Mouse (Mus musculus): Measurements from ENCODE around the gene Asf1b. TPM values are rescaled to one million over a fixed set of nuclear protein-coding genes. Genes with fewer than 3 reads are reported as not detected.
"Not testable (repeated sequence)": the region's sequence is repeated elsewhere in the genome, so short reads cannot be mapped to it uniquely, and the experiment has no call there.

Gene Asf1b
- polyA plus RNA-seq, 1 experiment from 2014 or later = 7.1 TPM

- WGBS = 95% methylated on average over 2 of the region's 2 CpGs
- Histone ChIP-seq H3K9me3 (ENCODE audit: low read length) (no peaks in the 10 kb centered on the region), H3K9ac (replicated peaks; ENCODE audit: low read depth) (no peak overlapping the region), H3K4me1 (ENCODE audit: insufficient read depth, low read depth, low read length) (peaks cover 14% of the 10 kb centered on the region; the same call in 1 of the 2 replicates), H3K27me3 (replicated peaks; ENCODE audit: insufficient read depth, low read length) (no peaks in the 10 kb centered on the region), H3K36me3 (ENCODE audit: insufficient read depth, low read length) (0 out of 2 replicates have a peak, but pooled peaks cover 6% of the 10 kb centered on the region), H3K4me2 (replicated peaks; ENCODE audit: low read depth, low read length) (no peak overlapping the region), H3K27ac (ENCODE audit: low read length) (no peak overlapping the region), H3K4me3 (ENCODE audit: low read depth, low read length) (no peak overlapping the region)
- DNase-seq (ENCODE audit: low spot score) = no peak
- ATAC-seq = no peak
- TF ChIP-seq CTCF (IDR thresholded peaks at IDR 0.05) (no peak), EP300 (IDR thresholded peaks at IDR 0.05) (no peak)
Observed at GRCm38 (mm10) chr8:83999825-84000224, 44.5 kb downstream of the Asf1b start.

- H3K36me3 ChIP-seq (ENCODE audit: insufficient read depth, low read length) = 0 out of 2 replicates have a peak, but pooled peaks cover 6% of the 10 kb centered on the region
- no peak within 1 kb of the TSS for H3K27ac ChIP-seq (ENCODE audit: low read length)
- H3K4me3 ChIP-seq (ENCODE audit: low read depth, low read length) = no peak within 1 kb of the TSS
- DNase-seq (ENCODE audit: low spot score) (no peak), ATAC-seq (no peak)
- no peak within 1 kb of the TSS for H3K9ac ChIP-seq (replicated peaks; ENCODE audit: low read depth)
- H3K4me1 ChIP-seq (ENCODE audit: insufficient read depth, low read depth, low read length) = peaks cover 18% of the 10 kb centered on the region; the same call in 1 of the 2 replicates
- 56% methylated on average over 60 of the region's 61 CpGs for WGBS
- TF ChIP-seq EP300 (IDR thresholded peaks at IDR 0.05) (no peak), CTCF (IDR thresholded peaks at IDR 0.05) (no peak)
- no peaks in the 10 kb centered on the region for H3K9me3 ChIP-seq (ENCODE audit: low read length)
- no peak within 1 kb of the TSS; the same call in 1 of the 2 replicates for H3K4me2 ChIP-seq (replicated peaks; ENCODE audit: low read depth, low read length)
- H3K27me3 ChIP-seq (replicated peaks; ENCODE audit: insufficient read depth, low read length) = no peaks in the 10 kb centered on the region
Observed at GRCm38 (mm10) chr8:84001281-84002000, 46.1 kb downstream of the Asf1b start, which contains the start of gene 1700067K01Rik. TSS of gene 1700067K01Rik (plus strand) at chr8:84001502.

GRCm38 (mm10) chr8:84002957-84003611 is 47.8 kb downstream of the Asf1b start:
- no peak overlapping the region for H3K27ac ChIP-seq (ENCODE audit: low read length)
- H3K36me3 ChIP-seq (ENCODE audit: insufficient read depth, low read length) = 0 out of 2 replicates have a peak, but pooled peaks cover 6% of the 10 kb centered on the region
- 71% methylated on average over 12 of the region's 12 CpGs for WGBS
- ATAC-seq = no peak
- H3K4me2 ChIP-seq (replicated peaks; ENCODE audit: low read depth, low read length) = no peak overlapping the region
- H3K4me1 ChIP-seq (ENCODE audit: insufficient read depth, low read depth, low read length) = peaks cover 18% of the 10 kb centered on the region; the same call in 1 of the 2 replicates
- H3K27me3 ChIP-seq (replicated peaks; ENCODE audit: insufficient read depth, low read length) = no peaks in the 10 kb centered on the region
- no peak for DNase-seq (ENCODE audit: low spot score)
- TF ChIP-seq CTCF (IDR thresholded peaks at IDR 0.05) = no peak
- TF ChIP-seq EP300 (IDR thresholded peaks at IDR 0.05) = no peak
- H3K9me3 ChIP-seq (ENCODE audit: low read length) = no peaks in the 10 kb centered on the region
- no peak overlapping the region for H3K4me3 ChIP-seq (ENCODE audit: low read depth, low read length)
- H3K9ac ChIP-seq (replicated peaks; ENCODE audit: low read depth) = no peak overlapping the region

- no peak overlapping the region for H3K27ac ChIP-seq (ENCODE audit: low read length)
- DNase-seq (ENCODE audit: low spot score) (peak; percentile 32), ATAC-seq (no peak)
- no peaks in the 10 kb centered on the region for H3K27me3 ChIP-seq (replicated peaks; ENCODE audit: insufficient read depth, low read length)
- 64% methylated on average over 6 of the region's 6 CpGs for WGBS
- no peak for TF ChIP-seq CTCF (IDR thresholded peaks at IDR 0.05)
- no peak for TF ChIP-seq EP300 (IDR thresholded peaks at IDR 0.05)
- no peak overlapping the region; the same call in 1 of the 2 replicates for H3K4me2 ChIP-seq (replicated peaks; ENCODE audit: low read depth, low read length)
- no peak overlapping the region for H3K9ac ChIP-seq (replicated peaks; ENCODE audit: low read depth)
- H3K4me3 ChIP-seq (ENCODE audit: low read depth, low read length) = no peak overlapping the region; the same call in 1 of the 2 replicates
- no peaks in the 10 kb centered on the region for H3K9me3 ChIP-seq (ENCODE audit: low read length)
- 0 out of 2 replicates have a peak, but pooled peaks cover 6% of the 10 kb centered on the region for H3K36me3 ChIP-seq (ENCODE audit: insufficient read depth, low read length)
- peaks cover 15% of the 10 kb centered on the region; the same call in 1 of the 2 replicates for H3K4me1 ChIP-seq (ENCODE audit: insufficient read depth, low read depth, low read length)
Observed at GRCm38 (mm10) chr8:84003612-84004246, 48.4 kb downstream of the Asf1b start.

GRCm38 (mm10) chr8:84004533-84005201 is 49.4 kb downstream of the Asf1b start:
- DNase-seq (ENCODE audit: low spot score) = peak; percentile 97
- peak; percentile 91 for ATAC-seq
- peak overlapping the region; percentile 88 for H3K27ac ChIP-seq (ENCODE audit: low read length)
- H3K36me3 ChIP-seq (ENCODE audit: insufficient read depth, low read length) = 0 out of 2 replicates have a peak, but pooled peaks cover 5% of the 10 kb centered on the region
- H3K4me1 ChIP-seq (ENCODE audit: insufficient read depth, low read depth, low read length) = peaks cover 12% of the 10 kb centered on the region
- H3K4me3 ChIP-seq (ENCODE audit: low read depth, low read length) = peak overlapping the region; percentile 47
- no peaks in the 10 kb centered on the region for H3K27me3 ChIP-seq (replicated peaks; ENCODE audit: insufficient read depth, low read length)
- H3K9me3 ChIP-seq (ENCODE audit: low read length) = no peaks in the 10 kb centered on the region
- WGBS = under 1% methylated on average over 30 of the region's 30 CpGs
- TF ChIP-seq CTCF (IDR thresholded peaks at IDR 0.05) (no peak), EP300 (IDR thresholded peaks at IDR 0.05) (peak; percentile 57)
- peak overlapping the region; percentile 82 for H3K4me2 ChIP-seq (replicated peaks; ENCODE audit: low read depth, low read length)
- peak overlapping the region; percentile 55 for H3K9ac ChIP-seq (replicated peaks; ENCODE audit: low read depth)

- H3K9ac ChIP-seq (replicated peaks; ENCODE audit: low read depth); H3K4me2 ChIP-seq (replicated peaks; ENCODE audit: low read depth, low read length); H3K9me3 ChIP-seq (ENCODE audit: low read length); H3K36me3 ChIP-seq (ENCODE audit: insufficient read depth, low read length); H3K4me3 ChIP-seq (ENCODE audit: low read depth, low read length); ATAC-seq; H3K27ac ChIP-seq (ENCODE audit: low read length); H3K27me3 ChIP-seq (replicated peaks; ENCODE audit: insufficient read depth, low read length); DNase-seq (ENCODE audit: low spot score): not testable (repeated sequence)
- 87% methylated on average over 7 of the region's 7 CpGs for WGBS
- peaks cover 12% of the 10 kb centered on the region for H3K4me1 ChIP-seq (ENCODE audit: insufficient read depth, low read depth, low read length)
Observed at GRCm38 (mm10) chr8:84005502-84005901, 50.2 kb downstream of the Asf1b start.
